Mouse (Mus musculus) liver, adult 2 months (tissue): ENCODE results near the gene Tppp2. TPM values are rescaled to one million over a fixed set of nuclear protein-coding genes. Genes with fewer than 3 reads are reported as not detected.

Experiments used
- DNase-seq: peaks from one replicate; pipeline ENCODE4 v3.0.0-alpha.2; 2011; ENCODE audit warnings: low read depth, low spot score; ENCODE audit errors: extremely low read depth
- H3K27ac ChIP-seq: fragments of 200-500 bp; replicated peaks from 2 replicates; pipeline ENCODE4 v1.5.1; 2012; ENCODE audit warnings: low read depth, mild to moderate bottlenecking, control low read depth, inconsistent platforms, low read length; ENCODE audit not compliant: insufficient read depth
- H3K27me3 ChIP-seq: fragments of 200-500 bp; 2 replicates; pipeline ENCODE4 v1.6.1; 2012; ENCODE audit warnings: mild to moderate bottlenecking, moderate library complexity, low read length, inconsistent platforms; ENCODE audit not compliant: control insufficient read depth, insufficient read depth
- H3K36me3 ChIP-seq: fragments of 200-500 bp; 2 replicates; pipeline ENCODE4 v1.6.1; 2012; ENCODE audit warnings: low read length, inconsistent platforms; ENCODE audit not compliant: control insufficient read depth, insufficient read depth
- H3K4me1 ChIP-seq: fragments of 200-500 bp; 2 replicates; pipeline ENCODE4 v1.6.1; 2011; ENCODE audit warnings: low read length; ENCODE audit not compliant: control insufficient read depth, insufficient read depth
- H3K4me3 ChIP-seq: fragments of 200-500 bp; 2 replicates; pipeline ENCODE4 v1.5.1; 2011; ENCODE audit warnings: low read depth, mild to moderate bottlenecking, control low read depth, low read length, moderate library complexity; ENCODE audit not compliant: insufficient read depth
- H3K79me2 ChIP-seq: fragments of 200-500 bp; 2 replicates; pipeline ENCODE4 v1.6.1; 2012; ENCODE audit warnings: inconsistent platforms, mild to moderate bottlenecking, low read length, moderate library complexity; ENCODE audit not compliant: control insufficient read depth, insufficient read depth
- H3K9ac ChIP-seq: fragments of 200-500 bp; 2 replicates; pipeline ENCODE4 v1.6.1; 2012; ENCODE audit warnings: low read depth, mild to moderate bottlenecking, control low read depth, inconsistent platforms, low read length
- CTCF ChIP-seq: fragments of 200-500 bp; IDR thresholded peaks from 2 replicates; pipeline ENCODE4 v1.5.1; 2011; ENCODE audit warnings: low read depth, low read length, control low read depth
- POLR2A ChIP-seq: fragments of 200-500 bp; IDR thresholded peaks from 2 replicates; pipeline ENCODE4 v1.6.1; 2011; ENCODE audit warnings: low read length, control low read depth; ENCODE audit not compliant: insufficient read depth; ENCODE audit errors: extremely low read depth
- WGBS: fragments of 180-500 bp; shearing (Covaris S2); methylation state at CpG from one replicate; pipeline ENCODE4 v1.1.7; 2018; 5-methylcytosine and 5-hydroxymethylcytosine counted together
- polyA plus RNA-seq: library from polyadenylated mRNA; depleted of rRNA; stranded (reverse); fragments of >200 nt; gene quantifications from 2 replicates; pipeline ENCODE4 v1.2.3, GENCODE M21; 2012
- total RNA-seq: library from RNA; depleted of rRNA; stranded (reverse); fragments of >200 nt; gene quantifications from 2 replicates; pipeline ENCODE4 v1.2.3, GENCODE M21; 2014

The Tppp2 gene
- total and polyA plus RNA-seq, 2 experiments, result not detected

GRCm38 (mm10) chr14:51884598-51885331 lies 33.5 kb upstream of the Tppp2 start, which contains the start of gene Mettl17:
TSS of gene Mettl17 (plus strand) at chr14:51884842.
- Histone ChIP-seq H3K4me1 (peaks cover 4% of the 10 kb centered on the region; the same call in 1 of the 2 replicates), H3K36me3 (peaks cover 22% of the 10 kb centered on the region), H3K9ac (peak within 1 kb of the TSS; percentile 73), H3K79me2 (no peaks in the 10 kb centered on the region), H3K4me3 (peak within 1 kb of the TSS; percentile 86), H3K27me3 (no peaks in the 10 kb centered on the region), H3K27ac (peak within 1 kb of the TSS; percentile 40)
- TF ChIP-seq POLR2A, result 0 out of 2 replicates have a peak, but pooled peaks have one; percentile 51
- TF ChIP-seq CTCF, result peak; percentile 20; the same call in 1 of the 2 replicates
- DNase-seq, result peak; percentile 99
- WGBS, result under 1% methylated on average over 43 of the region's 43 CpGs

- no peak for TF ChIP-seq POLR2A
- TF ChIP-seq CTCF, result no peak
- no peaks in the 10 kb centered on the region for H3K27me3 ChIP-seq
- H3K4me1 ChIP-seq, result peaks cover 4% of the 10 kb centered on the region; the same call in 1 of the 2 replicates
- no peak overlapping the region for H3K9ac ChIP-seq
- peaks cover 34% of the 10 kb centered on the region for H3K36me3 ChIP-seq
- no peak overlapping the region for H3K4me3 ChIP-seq
- WGBS, result 78% methylated on average over 6 of the region's 6 CpGs
- DNase-seq, result no peak
- no peaks in the 10 kb centered on the region for H3K79me2 ChIP-seq
- H3K27ac ChIP-seq, result no peak overlapping the region
These were observed 32.2 kb upstream of the Tppp2 start for GRCm38 (mm10) chr14:51886051-51886450.

- 92% methylated on average over 6 of the region's 6 CpGs for WGBS
- no peak for DNase-seq
- H3K4me3 ChIP-seq, result no peak overlapping the region
- TF ChIP-seq CTCF (no peak), POLR2A (no peak)
- peaks cover 2% of the 10 kb centered on the region; the same call in 1 of the 2 replicates for H3K4me1 ChIP-seq
- no peak overlapping the region for H3K27ac ChIP-seq
- no peaks in the 10 kb centered on the region for H3K27me3 ChIP-seq
- H3K79me2 ChIP-seq, result no peaks in the 10 kb centered on the region
- H3K36me3 ChIP-seq, result peaks cover 43% of the 10 kb centered on the region
- no peak overlapping the region for H3K9ac ChIP-seq
These were observed 28.4 kb upstream of the Tppp2 start for GRCm38 (mm10) chr14:51889833-51890232.

GRCm38 (mm10) chr14:51892191-51892939 lies 25.9 kb upstream of the Tppp2 start, which contains the start of gene Slc39a2:
TSS of gene Slc39a2 (plus strand) at chr14:51892889.
- Histone ChIP-seq H3K4me1 (0 out of 2 replicates have a peak, but pooled peaks cover 1% of the 10 kb centered on the region), H3K27ac (no peak within 1 kb of the TSS), H3K36me3 (peaks cover 36% of the 10 kb centered on the region), H3K9ac (no peak within 1 kb of the TSS), H3K79me2 (no peaks in the 10 kb centered on the region), H3K4me3 (no peak within 1 kb of the TSS), H3K27me3 (no peaks in the 10 kb centered on the region)
- no peak for TF ChIP-seq POLR2A
- no peak for TF ChIP-seq CTCF
- DNase-seq, result no peak
- WGBS, result 86% methylated on average over 9 of the region's 9 CpGs

- Histone ChIP-seq H3K79me2 (no peaks in the 10 kb centered on the region), H3K9ac (no peak overlapping the region), H3K4me3 (no peak overlapping the region), H3K27ac (no peak overlapping the region), H3K36me3 (peaks cover 32% of the 10 kb centered on the region), H3K4me1 (0 out of 2 replicates have a peak, but pooled peaks cover 2% of the 10 kb centered on the region), H3K27me3 (no peaks in the 10 kb centered on the region)
- no peak for DNase-seq
- WGBS, result 76% methylated on average over 10 of the region's 10 CpGs
- TF ChIP-seq CTCF (no peak), POLR2A (no peak)
These were observed 25.0 kb upstream of the Tppp2 start for GRCm38 (mm10) chr14:51893094-51893794.
